ENCODE assay signal across 8 mouse cellular contexts in genomic region chrX:143444581-143444980, GRCm38 (mm10). TPM values are rescaled to one million over a fixed set of nuclear protein-coding genes. Genes with fewer than 3 reads are reported as not detected.
DNase-seq lines count a peak whose midpoint lies in the region; ATAC-seq and TF ChIP-seq lines count a peak whose summit lies in the region.

No protein-coding gene starts in this region.

- TF ChIP-seq RAD21 in MEL (IDR thresholded peaks at IDR 0.05; ENCODE audit: low read depth, low read length): peak; percentile 80

- ATAC-seq in intestine, postnatal 0 days: no peak
- no peak for ATAC-seq in intestine, embryonic 16.5 days
- no peak for ATAC-seq in monocyte, adult 5-6 weeks (replicated peaks; ENCODE audit: insufficient number of reproducible peaks, low FRiP score, low TSS enrichment, poor library complexity, severe bottlenecking)

- peak; percentile 76 for TF ChIP-seq CTCF in intestine, postnatal 0 days (IDR thresholded peaks at IDR 0.05; ENCODE audit: low read depth)
- peak; percentile 27 to 80 (median 78) for TF ChIP-seq CTCF in MEL (IDR thresholded peaks at IDR 0.05 in 2 of 3, conservative IDR thresholded peaks at IDR 0.05 in 1 of 3; ENCODE audit: control insufficient read depth in 1 of 3, insufficient read depth in 1 of 3, low read depth in 2 of 3, low read length in 3 of 3, poor library complexity in 1 of 3, severe bottlenecking in 1 of 3)

- no peak for TF ChIP-seq POLR2A in MEL (IDR thresholded peaks at IDR 0.05; ENCODE audit: control insufficient read depth in 1 of 2, insufficient read depth in 1 of 2, low read depth in 1 of 2, low read length in 2 of 2, poor library complexity in 1 of 2)

- TF ChIP-seq EP300 in MEL (IDR thresholded peaks at IDR 0.05; ENCODE audit: low read depth in 1 of 2, low read length in 2 of 2): no peak

- H3K4me3 ChIP-seq in intestine, postnatal 0 days (ENCODE audit: low read depth, low read length): no peak overlapping the region
- H3K4me3 ChIP-seq in intestine, embryonic 16.5 days (ENCODE audit: low read length): no peak overlapping the region
- H3K4me3 ChIP-seq in MEL (ENCODE audit: control insufficient read depth in 1 of 2, insufficient read depth in 1 of 2, low read depth in 2 of 2, low read length in 2 of 2): no peak overlapping the region

- H3K27me3 ChIP-seq in intestine, postnatal 0 days (replicated peaks; ENCODE audit: control insufficient read depth, insufficient read depth, low read length): no peaks in the 10 kb centered on the region
- 0 out of 2 replicates have a peak, but pooled peaks cover 4% of the 10 kb centered on the region for H3K27me3 ChIP-seq in intestine, embryonic 16.5 days (replicated peaks; ENCODE audit: control insufficient read depth, insufficient read depth, low read length)
- H3K27me3 ChIP-seq in MEL (ENCODE audit: control insufficient read depth in 1 of 2, insufficient read depth in 2 of 2, low read length in 2 of 2): no peaks in the 10 kb centered on the region; a peak in 1 of 4 replicates

- H3K36me3 ChIP-seq in intestine, postnatal 0 days (ENCODE audit: control insufficient read depth, insufficient read depth): no peaks in the 10 kb centered on the region
- no peaks in the 10 kb centered on the region for H3K36me3 ChIP-seq in intestine, embryonic 16.5 days (ENCODE audit: control insufficient read depth, insufficient read depth, low read length)
- H3K36me3 ChIP-seq in MEL (ENCODE audit: control insufficient read depth in 1 of 2, insufficient read depth in 2 of 2, low read length in 2 of 2): no peaks in the 10 kb centered on the region

- 9% methylated on average over 3 of the region's 3 CpGs for WGBS in intestine, postnatal 0 days
- 11% methylated on average over 3 of the region's 3 CpGs for WGBS in intestine, embryonic 16.5 days

- no peak overlapping the region for H3K4me2 ChIP-seq in intestine, postnatal 0 days (replicated peaks; ENCODE audit: low read depth)
- H3K4me2 ChIP-seq in intestine, embryonic 16.5 days (ENCODE audit: low read depth, low read length): no peak overlapping the region

- no peak overlapping the region for H3K27ac ChIP-seq in intestine, postnatal 0 days (ENCODE audit: low read depth, low read length)
- no peak overlapping the region for H3K27ac ChIP-seq in intestine, embryonic 16.5 days (ENCODE audit: low read length)
- H3K27ac ChIP-seq in MEL (ENCODE audit: control insufficient read depth, low read depth, low read length): no peak overlapping the region

- H3K9me3 ChIP-seq in intestine, postnatal 0 days (ENCODE audit: control insufficient read depth): no peaks in the 10 kb centered on the region
- no peaks in the 10 kb centered on the region for H3K9me3 ChIP-seq in intestine, embryonic 16.5 days (ENCODE audit: control insufficient read depth, low read length)
- no peaks in the 10 kb centered on the region for H3K9me3 ChIP-seq in MEL (replicated peaks; ENCODE audit: insufficient read depth, low read length)

- peak; percentile 59 for DNase-seq in MEL (ENCODE audit: low read depth, low spot score)
- DNase-seq in cerebellum, postnatal 10 days: peak; percentile 62 to 72
- peak; percentile 22 to 39 for DNase-seq in frontal cortex, postnatal 25 days (ENCODE audit: low spot score in 2 of 2)
- peak; percentile 26 to 52 for DNase-seq in layer of hippocampus, postnatal 14 days (ENCODE audit: low spot score in 2 of 2)
- DNase-seq in naive thymus-derived CD4-positive, alpha-beta T cell, adult 2 months (ENCODE audit: low read depth): peak; percentile 29

- H3K9ac ChIP-seq in intestine, postnatal 0 days (ENCODE audit: low read depth, low read length): no peak overlapping the region
- no peak overlapping the region for H3K9ac ChIP-seq in intestine, embryonic 16.5 days (ENCODE audit: low read depth, low read length)
- no peak overlapping the region for H3K9ac ChIP-seq in MEL (ENCODE audit: control insufficient read depth, low read depth, low read length, poor library complexity, severe bottlenecking)

- H3K79me2 ChIP-seq in MEL (ENCODE audit: control insufficient read depth, insufficient read depth, low read length, poor library complexity): no peaks in the 10 kb centered on the region

- no peaks in the 10 kb centered on the region for H3K4me1 ChIP-seq in intestine, postnatal 0 days (replicated peaks; ENCODE audit: control insufficient read depth, insufficient read depth, low read length)
- no peaks in the 10 kb centered on the region for H3K4me1 ChIP-seq in intestine, embryonic 16.5 days (ENCODE audit: control insufficient read depth, insufficient read depth, low read length)
- no peaks in the 10 kb centered on the region for H3K4me1 ChIP-seq in MEL (ENCODE audit: control insufficient read depth in 1 of 2, insufficient read depth in 2 of 2, low read length in 2 of 2)

TF ChIP-seq in MEL, 35 proteins besides CTCF, POLR2A, EP300 and RAD21:
- TF ChIP-seq ZC3H11A (IDR thresholded peaks at IDR 0.05; ENCODE audit: low read depth, low read length) (peak; percentile 67), MXI1 (IDR thresholded peaks at IDR 0.05; ENCODE audit: low read depth, low read length) (no peak), SMC3 (IDR thresholded peaks at IDR 0.05; ENCODE audit: low read depth, low read length) (peak; percentile 73)

RNA-seq across cellular contexts. Expression of gene Chrdl1, which starts 50.5 kb away (rescaled TPM):
- 6.0 TPM in 2 replicates for polyA plus RNA-seq in intestine, postnatal 0 days (2015; fragmentation: Nextera tagmentation; extraction: Ambion mirVana)
- 4.7 and 6.1 TPM in 2 replicates for polyA plus RNA-seq in intestine, embryonic 16.5 days (2015; fragmentation: Nextera tagmentation; extraction: Ambion mirVana)
- total RNA-seq in MEL (2012; rRNA removed): not detected in 2 replicates
- polyA plus RNA-seq in MEL (2012; ENCODE audit: insufficient read depth in 1 of 2, insufficient read length in 2 of 2, low read depth in 1 of 2, low replicate concordance in 2 of 2, missing spikeins in 1 of 2): not detected
- total RNA-seq in layer of hippocampus, postnatal 14 days (2021): 1 to 10 TPM; 2.2 to 2.7 TPM
- not detected in 3 replicates for total RNA-seq in monocyte, adult 5-6 weeks (2017)
